Mouse (Mus musculus) granulocyte monocyte progenitor cell, adult 5-6 weeks (primary cell): ENCODE measurements at regions not wholly inside any gene's neighbourhood (a gene's known extent, or its start where the extent isn't known, plus 50 kb on each side); places are given as distances from the start of the nearest gene placed in this dataset.
"Not testable (repeated sequence)": the region's sequence is repeated elsewhere in the genome, so short reads cannot be mapped to it uniquely, and the experiment has no call there.

Experiments
- ATAC-seq: replicated peaks from 2 replicates; pipeline ENCODE4 v1.8.0; 2016; ENCODE audit warnings: mild to moderate bottlenecking, moderate TSS enrichment, inconsistent platforms; ENCODE audit not compliant: poor library complexity, severe bottlenecking

- not testable (repeated sequence) for ATAC-seq
These were observed 670.2 kb upstream of the Chrm3 start for GRCm38 (mm10) chr13:11030874-11031273.

GRCm38 (mm10) chr13:11030381-11030780 lies 669.7 kb upstream of the Chrm3 start:
- ATAC-seq: no peak

- no peak for ATAC-seq
These were observed 665.3 kb upstream of the Chrm3 start for GRCm38 (mm10) chr13:11025918-11026317.

GRCm38 (mm10) chr13:11024441-11024840 lies 663.8 kb upstream of the Chrm3 start:
- ATAC-seq: no peak

- ATAC-seq: no peak
These were observed 656.9 kb upstream of the Chrm3 start for GRCm38 (mm10) chr13:11017584-11017983.

- ATAC-seq: no peak
These were observed 644.7 kb upstream of the Chrm3 start for GRCm38 (mm10) chr13:11005374-11005773.

- ATAC-seq: no peak
These were observed 630.5 kb upstream of the Chrm3 start for GRCm38 (mm10) chr13:10991151-10991550.

GRCm38 (mm10) chr13:10990503-10991025 lies 629.9 kb upstream of the Chrm3 start:
- no peak for ATAC-seq

- no peak for ATAC-seq
These were observed 628.6 kb upstream of the Chrm3 start for GRCm38 (mm10) chr13:10989095-10989814.

- no peak for ATAC-seq
These were observed 623.1 kb upstream of the Chrm3 start for GRCm38 (mm10) chr13:10983736-10984135.

GRCm38 (mm10) chr13:10982543-10982942 lies 621.9 kb upstream of the Chrm3 start:
- no peak for ATAC-seq

GRCm38 (mm10) chr13:10971932-10972331 lies 611.3 kb upstream of the Chrm3 start:
- ATAC-seq: no peak

GRCm38 (mm10) chr13:10970721-10971120 lies 610.1 kb upstream of the Chrm3 start:
- no peak for ATAC-seq

- ATAC-seq: no peak
These were observed 592.3 kb upstream of the Chrm3 start for GRCm38 (mm10) chr13:10952923-10953322.

GRCm38 (mm10) chr13:10950658-10951057 lies 590.0 kb upstream of the Chrm3 start:
- ATAC-seq: not testable (repeated sequence)

GRCm38 (mm10) chr13:10947398-10947797 lies 586.8 kb upstream of the Chrm3 start:
- no peak for ATAC-seq

GRCm38 (mm10) chr13:10943877-10944276 lies 583.2 kb upstream of the Chrm3 start:
- no peak for ATAC-seq

- no peak for ATAC-seq
These were observed 581.5 kb upstream of the Chrm3 start for GRCm38 (mm10) chr13:10942031-10942655.

GRCm38 (mm10) chr13:10938233-10938632 lies 577.6 kb upstream of the Chrm3 start:
- ATAC-seq: no peak

GRCm38 (mm10) chr13:10930741-10931140 lies 570.1 kb upstream of the Chrm3 start:
- no peak for ATAC-seq

- ATAC-seq: no peak
These were observed 553.7 kb upstream of the Chrm3 start for GRCm38 (mm10) chr13:10914377-10914776.
